Mouse (Mus musculus): ENCODE data around the gene Maf. TPM values are rescaled to one million over a fixed set of nuclear protein-coding genes. Genes with fewer than 3 reads are reported as not detected.

The Maf gene
- total and polyA plus RNA-seq, 2 experiments, result 6.4 to 10.6 TPM

DNA sequence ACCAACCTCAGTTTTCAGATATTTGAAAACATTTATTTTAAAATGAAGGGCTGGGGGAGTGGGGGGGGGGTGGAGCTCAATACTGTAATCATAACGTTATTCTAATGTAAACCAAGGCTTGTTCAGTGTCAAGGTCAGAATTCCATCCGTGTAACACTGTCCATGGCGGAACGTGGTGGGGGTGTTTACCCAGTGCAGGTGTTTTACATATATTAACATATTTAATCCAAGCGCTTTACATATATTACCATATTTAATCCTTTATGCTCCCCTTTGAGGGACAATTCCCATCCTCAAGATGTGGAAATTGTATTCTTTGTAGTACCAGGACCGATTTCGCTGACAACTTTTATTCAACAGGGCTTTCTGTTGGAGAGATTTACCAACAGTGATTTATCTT is 24.3 kb downstream of the Maf start:
- no peak for DNase-seq (ENCODE audit: extremely low read depth, low read depth, low spot score)

DNA sequence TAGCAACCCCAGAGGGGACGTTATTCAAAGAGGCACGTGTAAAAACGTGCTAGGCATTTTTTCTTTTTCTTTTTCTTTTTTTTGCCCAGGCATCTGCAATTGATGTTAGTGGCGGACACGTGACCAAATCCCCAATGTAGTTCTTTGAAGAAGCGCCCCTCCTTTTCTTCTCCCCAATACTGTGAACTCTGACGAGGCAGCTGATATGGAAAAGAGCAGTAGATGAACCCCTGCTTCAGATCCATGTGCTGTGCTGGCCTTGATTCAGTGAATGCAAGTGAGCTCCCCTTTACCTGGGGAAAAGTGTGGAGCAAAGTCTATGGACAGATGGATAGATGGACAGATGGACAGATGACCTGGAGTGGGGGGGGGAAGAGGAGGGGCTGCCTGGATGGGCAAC is 28.1 kb downstream of the Maf start:
- peaks cover 2% of the 10 kb centered on the region for H3K4me1 ChIP-seq (ENCODE audit: control insufficient read depth, insufficient read depth, low read length)
- H3K4me3 ChIP-seq (ENCODE audit: insufficient read depth, low read depth, low read length), result no peak overlapping the region
- TF ChIP-seq POLR2A (IDR thresholded peaks at IDR 0.05; ENCODE audit: extremely low read depth, insufficient read depth, low read length) (no peak), CTCF (IDR thresholded peaks at IDR 0.05; ENCODE audit: low read depth, low read length) (no peak)
- H3K36me3 ChIP-seq (ENCODE audit: control insufficient read depth, insufficient read depth, low read length), result no peaks in the 10 kb centered on the region
- no peak for DNase-seq (ENCODE audit: extremely low read depth, low read depth, low spot score)
- WGBS, result 82% methylated on average over 7 of the region's 7 CpGs
- H3K9ac ChIP-seq (ENCODE audit: low read depth, low read length), result no peak overlapping the region
- no peaks in the 10 kb centered on the region for H3K79me2 ChIP-seq (ENCODE audit: control insufficient read depth, insufficient read depth, low read length)
- no peak overlapping the region for H3K27ac ChIP-seq (replicated peaks; ENCODE audit: insufficient read depth, low read depth, low read length)
- H3K27me3 ChIP-seq (ENCODE audit: control insufficient read depth, insufficient read depth, low read length), result no peaks in the 10 kb centered on the region

More for the DNA sequence above, 24.3 kb downstream of the Maf start:
- Histone ChIP-seq H3K9ac (ENCODE audit: low read depth, low read length) (no peak overlapping the region), H3K4me3 (ENCODE audit: insufficient read depth, low read depth, low read length) (no peak overlapping the region), H3K27ac (replicated peaks; ENCODE audit: insufficient read depth, low read depth, low read length) (no peak overlapping the region), H3K79me2 (ENCODE audit: control insufficient read depth, insufficient read depth, low read length) (no peaks in the 10 kb centered on the region), H3K36me3 (ENCODE audit: control insufficient read depth, insufficient read depth, low read length) (no peaks in the 10 kb centered on the region), H3K4me1 (ENCODE audit: control insufficient read depth, insufficient read depth, low read length) (no peaks in the 10 kb centered on the region), H3K27me3 (ENCODE audit: control insufficient read depth, insufficient read depth, low read length) (no peaks in the 10 kb centered on the region)
- WGBS, result 70% methylated on average over 7 of the region's 7 CpGs
- TF ChIP-seq CTCF (IDR thresholded peaks at IDR 0.05; ENCODE audit: low read depth, low read length) (no peak), POLR2A (IDR thresholded peaks at IDR 0.05; ENCODE audit: extremely low read depth, insufficient read depth, low read length) (no peak)

GRCm38 (mm10) chr8:115664866-115665265 is 42.7 kb downstream of the Maf start:
- H3K4me1 ChIP-seq (ENCODE audit: control insufficient read depth, insufficient read depth, low read length), result no peaks in the 10 kb centered on the region
- H3K36me3 ChIP-seq (ENCODE audit: control insufficient read depth, insufficient read depth, low read length), result no peaks in the 10 kb centered on the region
- DNase-seq (ENCODE audit: extremely low read depth, low read depth, low spot score), result no peak
- H3K27ac ChIP-seq (replicated peaks; ENCODE audit: insufficient read depth, low read depth, low read length), result no peak overlapping the region
- WGBS, result 91% methylated on average over 2 of the region's 2 CpGs
- no peak overlapping the region for H3K4me3 ChIP-seq (ENCODE audit: insufficient read depth, low read depth, low read length)
- no peaks in the 10 kb centered on the region for H3K79me2 ChIP-seq (ENCODE audit: control insufficient read depth, insufficient read depth, low read length)
- TF ChIP-seq POLR2A (IDR thresholded peaks at IDR 0.05; ENCODE audit: extremely low read depth, insufficient read depth, low read length) (no peak), CTCF (IDR thresholded peaks at IDR 0.05; ENCODE audit: low read depth, low read length) (no peak)
- no peaks in the 10 kb centered on the region for H3K27me3 ChIP-seq (ENCODE audit: control insufficient read depth, insufficient read depth, low read length)
- no peak overlapping the region for H3K9ac ChIP-seq (ENCODE audit: low read depth, low read length)

GRCm38 (mm10) chr8:115650110-115650521 is 57.5 kb downstream of the Maf start:
- DNase-seq (ENCODE audit: extremely low read depth, low read depth, low spot score), result peak; percentile 59
- no peak for TF ChIP-seq POLR2A (IDR thresholded peaks at IDR 0.05; ENCODE audit: extremely low read depth, insufficient read depth, low read length)
- TF ChIP-seq CTCF (IDR thresholded peaks at IDR 0.05; ENCODE audit: low read depth, low read length), result no peak
- H3K4me3 ChIP-seq (ENCODE audit: insufficient read depth, low read depth, low read length), result no peak overlapping the region
- H3K27ac ChIP-seq (replicated peaks; ENCODE audit: insufficient read depth, low read depth, low read length), result peak overlapping the region; percentile 63; the same call in 1 of the 2 replicates
- no peak overlapping the region for H3K9ac ChIP-seq (ENCODE audit: low read depth, low read length)
- no peaks in the 10 kb centered on the region for H3K79me2 ChIP-seq (ENCODE audit: control insufficient read depth, insufficient read depth, low read length)
- H3K4me1 ChIP-seq (ENCODE audit: control insufficient read depth, insufficient read depth, low read length), result no peaks in the 10 kb centered on the region; the same call in 1 of the 2 replicates
- H3K27me3 ChIP-seq (ENCODE audit: control insufficient read depth, insufficient read depth, low read length), result no peaks in the 10 kb centered on the region
- 66% methylated on average over 3 of the region's 3 CpGs for WGBS
- no peaks in the 10 kb centered on the region for H3K36me3 ChIP-seq (ENCODE audit: control insufficient read depth, insufficient read depth, low read length)

- Histone ChIP-seq H3K27ac (replicated peaks; ENCODE audit: insufficient read depth, low read depth, low read length) (no peak overlapping the region), H3K4me3 (ENCODE audit: insufficient read depth, low read depth, low read length) (no peak overlapping the region), H3K27me3 (ENCODE audit: control insufficient read depth, insufficient read depth, low read length) (no peaks in the 10 kb centered on the region), H3K79me2 (ENCODE audit: control insufficient read depth, insufficient read depth, low read length) (no peaks in the 10 kb centered on the region), H3K4me1 (ENCODE audit: control insufficient read depth, insufficient read depth, low read length) (no peaks in the 10 kb centered on the region; the same call in 1 of the 2 replicates), H3K9ac (ENCODE audit: low read depth, low read length) (no peak overlapping the region), H3K36me3 (ENCODE audit: control insufficient read depth, insufficient read depth, low read length) (no peaks in the 10 kb centered on the region)
- TF ChIP-seq CTCF (IDR thresholded peaks at IDR 0.05; ENCODE audit: low read depth, low read length) (no peak), POLR2A (IDR thresholded peaks at IDR 0.05; ENCODE audit: extremely low read depth, insufficient read depth, low read length) (no peak)
- DNase-seq (ENCODE audit: extremely low read depth, low read depth, low spot score), result no peak
- 89% methylated on average over 1 of the region's 1 CpGs for WGBS
These were observed 62.5 kb downstream of the Maf start for GRCm38 (mm10) chr8:115645139-115645538.

GRCm38 (mm10) chr8:115641936-115642335 is 65.7 kb downstream of the Maf start:
- no peak for DNase-seq (ENCODE audit: extremely low read depth, low read depth, low spot score)
- no peaks in the 10 kb centered on the region for H3K36me3 ChIP-seq (ENCODE audit: control insufficient read depth, insufficient read depth, low read length)
- no peaks in the 10 kb centered on the region for H3K27me3 ChIP-seq (ENCODE audit: control insufficient read depth, insufficient read depth, low read length)
- TF ChIP-seq CTCF (IDR thresholded peaks at IDR 0.05; ENCODE audit: low read depth, low read length) (no peak), POLR2A (IDR thresholded peaks at IDR 0.05; ENCODE audit: extremely low read depth, insufficient read depth, low read length) (no peak)
- H3K4me1 ChIP-seq (ENCODE audit: control insufficient read depth, insufficient read depth, low read length), result no peaks in the 10 kb centered on the region; the same call in 1 of the 2 replicates
- H3K4me3 ChIP-seq (ENCODE audit: insufficient read depth, low read depth, low read length), result no peak overlapping the region
- no peaks in the 10 kb centered on the region for H3K79me2 ChIP-seq (ENCODE audit: control insufficient read depth, insufficient read depth, low read length)
- 88% methylated on average over 5 of the region's 5 CpGs for WGBS
- no peak overlapping the region for H3K9ac ChIP-seq (ENCODE audit: low read depth, low read length)
- no peak overlapping the region for H3K27ac ChIP-seq (replicated peaks; ENCODE audit: insufficient read depth, low read depth, low read length)

Data from liver, adult 2 months (tissue).